Mouse (Mus musculus) bone marrow macrophage, adult 2 months (primary cell): ENCODE measurements around the gene L1cam.

Experiments
- CTCF ChIP-seq: IDR thresholded peaks from 2 replicates; pipeline ENCODE4 v1.5.1; 2012; ENCODE audit warnings: low read depth, mild to moderate bottlenecking, low read length, moderate library complexity
- POLR2A ChIP-seq: IDR thresholded peaks from 2 replicates; pipeline ENCODE4 v1.6.1; 2012; ENCODE audit warnings: mild to moderate bottlenecking, low read depth, low read length, borderline replicate concordance

DNA sequence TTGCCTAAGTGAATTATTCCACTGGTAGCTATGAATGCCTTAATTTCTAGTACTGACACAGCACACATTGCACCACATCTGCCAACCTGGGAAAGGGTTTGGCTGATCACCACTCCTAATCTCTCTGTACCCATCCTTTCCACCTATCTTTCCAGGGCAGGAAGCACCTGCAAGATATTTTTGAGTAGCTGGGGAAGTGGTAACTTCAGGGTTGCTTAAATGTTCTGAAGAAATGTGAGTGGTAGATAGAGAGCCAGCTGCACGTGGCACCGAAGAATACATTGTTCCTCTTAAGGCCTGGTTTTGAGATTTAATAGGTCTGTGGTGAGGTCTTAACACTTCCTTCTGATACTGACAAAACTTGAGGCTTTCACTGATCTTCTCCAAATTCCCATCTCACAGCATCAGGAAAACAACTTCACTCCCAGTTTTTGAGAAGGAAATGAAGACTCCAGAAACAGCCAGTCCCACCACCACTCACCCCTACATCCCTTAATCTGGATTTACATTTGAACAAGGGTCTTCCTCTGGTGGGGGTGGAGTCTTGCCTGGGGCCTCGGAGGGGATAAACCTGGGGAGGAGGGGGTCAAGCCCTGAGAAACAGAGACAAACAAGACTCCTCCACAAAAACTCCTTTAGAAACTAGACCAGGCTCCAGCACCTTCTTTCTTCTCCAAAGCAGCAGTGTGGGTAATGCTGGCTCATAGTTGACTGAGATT lies 79.2 kb downstream of the L1cam start:
- TF ChIP-seq CTCF, result no peak
- TF ChIP-seq POLR2A, result no peak
